Mouse (Mus musculus): ENCODE measurements around the gene Kmt2e.

GRCm38 (mm10) chr5:23419616-23420170 lies 14.5 kb upstream of the Kmt2e start:
- TF ChIP-seq EP300 (IDR thresholded peaks at IDR 0.05; ENCODE audit: low read depth), result no peak
- no peak for TF ChIP-seq CTCF (IDR thresholded peaks at IDR 0.05; ENCODE audit: low read depth)
